Mouse (Mus musculus) left cerebral cortex, adult 8-10 months (tissue): ENCODE measurements around the gene Antxr1. TPM values are rescaled to one million over a fixed set of nuclear protein-coding genes. Genes with fewer than 3 reads are reported as not detected.

Experiments used
- DNase-seq, 2 experiments: peaks; one replicate each; pipeline ENCODE4 v3.0.0; 2022; ENCODE audit warnings: low spot score in 2 of 2
- total RNA-seq, 4 experiments: library from RNA; stranded (reverse); gene quantifications; 2 replicates each; pipeline ENCODE4 v1.2.4; 2022

Gene Antxr1
- total RNA-seq, 4 experiments from 2014 or later, result 15.7 to 18.7 (median 16.2) TPM

DNA sequence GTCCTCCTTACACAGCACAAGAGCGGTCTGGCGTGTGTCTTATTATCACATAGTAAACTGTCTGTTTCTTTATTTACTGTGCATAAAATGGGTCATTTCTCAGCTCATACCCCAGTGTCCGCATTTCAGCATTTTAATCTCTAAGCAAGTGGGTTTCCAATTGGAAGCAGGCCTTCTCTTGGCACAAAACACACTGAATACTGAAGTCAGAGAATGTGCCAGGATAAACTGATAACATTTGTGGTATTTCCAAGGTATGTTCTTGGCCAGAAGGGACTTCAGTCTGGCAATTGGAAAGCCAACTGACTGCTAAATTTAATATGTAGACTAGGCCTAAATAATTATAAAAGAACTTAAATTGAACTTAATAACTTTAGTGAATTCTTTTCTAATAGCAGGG, 84.9 kb downstream of the Antxr1 start:
- no peak for DNase-seq

DNA sequence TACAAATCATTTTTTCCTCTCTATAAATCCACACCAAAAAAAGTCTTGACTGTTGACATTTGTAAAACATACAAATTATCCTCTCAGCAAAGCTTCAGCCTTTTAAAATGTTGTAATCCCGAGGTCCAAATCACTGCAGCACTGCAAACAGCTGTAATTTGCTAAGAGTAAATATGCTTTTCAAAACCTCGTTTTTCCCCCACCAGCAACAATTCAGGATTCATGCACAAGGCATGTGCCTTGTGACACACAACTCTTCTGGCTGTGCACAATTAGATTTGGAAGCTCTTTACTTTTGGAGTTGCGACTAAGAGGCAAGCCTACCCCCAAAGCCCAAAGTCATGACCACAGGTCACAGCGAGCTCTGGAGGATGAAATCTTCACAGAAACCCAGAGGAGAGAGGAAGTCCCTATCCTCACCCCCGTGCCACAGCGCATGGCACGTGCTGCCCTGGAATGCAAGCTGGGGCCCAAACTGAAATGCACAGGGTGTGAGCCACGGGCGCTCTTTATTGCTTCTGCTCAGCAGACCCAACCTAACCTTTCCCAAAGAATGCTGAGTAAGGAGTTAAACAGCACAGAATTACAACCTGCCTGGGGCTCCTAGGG, 87.3 kb downstream of the Antxr1 start:
- DNase-seq, result no peak

DNA sequence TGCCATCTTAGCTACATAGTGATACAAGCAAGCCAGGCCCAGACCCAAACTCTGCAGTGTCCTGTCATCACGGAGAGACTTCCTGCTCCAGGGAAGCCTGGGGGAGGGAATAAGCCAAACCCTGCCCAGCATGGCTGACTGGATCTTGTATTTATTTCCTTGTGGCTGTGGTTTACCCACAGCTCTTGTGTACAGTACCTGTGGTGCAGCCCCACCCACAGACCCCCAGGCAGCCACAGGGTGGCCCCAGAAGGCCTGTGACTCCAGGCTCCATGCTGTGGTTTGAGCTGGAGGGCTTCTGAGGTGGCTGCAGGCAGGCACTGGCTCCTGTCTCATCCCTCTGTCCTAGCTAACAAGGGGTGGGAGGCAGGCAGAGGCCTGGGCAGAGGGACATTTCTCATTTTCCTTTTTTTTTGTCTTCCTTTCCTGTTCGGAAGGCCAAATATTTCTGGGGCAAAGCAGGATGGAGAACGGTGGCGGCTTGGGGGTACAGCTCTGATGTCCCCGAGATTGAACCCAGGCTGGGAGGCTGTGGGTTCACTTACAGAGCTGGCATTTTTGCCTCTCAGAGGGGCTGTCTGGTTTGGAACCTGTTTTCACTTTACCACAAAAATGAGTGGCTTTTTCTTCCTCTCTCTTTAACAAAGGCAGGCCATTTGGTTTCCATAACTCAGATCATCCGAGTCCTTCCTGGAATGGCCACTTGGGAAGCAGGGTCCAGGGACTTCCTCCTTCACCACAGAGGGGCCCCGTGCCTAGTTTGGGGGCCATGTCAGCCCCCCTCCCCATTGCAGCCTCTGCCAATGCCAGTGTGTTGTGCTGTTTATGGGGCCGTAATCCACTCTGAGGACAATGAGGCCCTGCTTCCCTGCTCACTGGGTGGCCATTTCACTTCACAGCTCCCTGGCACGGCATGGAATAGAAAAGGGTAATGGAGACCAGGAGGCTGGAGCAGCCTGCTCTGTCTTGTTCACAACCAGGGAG, 91.2 kb downstream of the Antxr1 start:
- DNase-seq, result no peak

DNA sequence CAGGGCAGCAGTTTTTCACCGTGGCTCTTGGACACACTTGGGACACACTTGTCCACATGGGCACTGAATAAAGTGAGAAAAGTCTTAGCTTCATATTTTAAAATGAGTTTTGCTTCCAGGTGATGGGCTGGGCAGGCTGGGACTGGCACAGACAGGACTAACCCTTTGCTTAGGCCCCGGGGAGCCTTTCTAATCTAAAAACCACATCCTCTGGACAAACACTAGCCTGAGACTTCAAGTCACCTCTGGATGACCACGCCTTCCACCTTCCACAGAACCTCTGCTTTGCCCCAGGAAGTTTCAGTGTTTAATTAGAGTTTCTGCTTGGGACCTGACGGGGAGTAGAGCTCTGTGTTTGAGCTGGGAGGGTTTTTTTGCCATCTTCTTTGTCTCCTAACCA, 98.4 kb downstream of the Antxr1 start:
- DNase-seq, result no peak

DNA sequence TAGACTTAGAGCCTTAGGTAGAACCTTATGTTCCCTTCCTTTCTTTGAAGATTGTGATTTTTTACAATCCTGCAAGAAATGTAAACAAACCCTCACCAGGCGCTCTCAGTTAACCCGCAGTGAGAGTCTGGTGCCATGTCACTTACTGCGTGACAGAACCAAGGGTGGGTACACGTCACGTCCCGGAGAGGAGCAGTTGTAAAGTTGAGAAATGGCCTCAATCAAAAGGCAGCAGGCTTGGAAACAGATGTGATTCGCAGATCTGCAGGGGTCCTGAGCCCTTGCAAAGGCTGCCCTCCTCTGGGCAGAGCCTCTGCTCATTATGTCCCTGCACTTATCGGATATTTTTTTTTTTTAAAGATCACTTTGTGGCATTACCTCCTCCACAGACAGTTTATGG, 99.6 kb downstream of the Antxr1 start:
- DNase-seq, result no peak

DNA sequence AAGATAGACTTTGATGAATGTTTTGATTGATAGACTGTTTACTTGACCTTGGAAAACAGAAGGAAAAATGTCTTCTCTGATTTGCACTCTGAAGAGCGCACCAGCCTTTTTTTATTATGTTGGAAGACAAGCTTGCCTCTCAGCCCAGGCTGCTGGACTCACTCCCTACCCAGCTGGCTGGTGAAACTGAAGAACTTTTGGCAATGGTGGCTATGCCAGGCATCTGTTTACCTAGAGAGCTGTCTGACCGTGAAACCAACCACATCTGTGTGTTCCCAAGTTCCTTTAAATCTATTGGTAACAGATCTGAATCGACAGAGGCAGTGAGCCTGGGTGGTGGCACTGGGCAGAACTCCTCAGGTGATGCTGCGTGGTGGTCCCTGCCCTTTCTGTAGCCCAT, 102.5 kb downstream of the Antxr1 start:
- DNase-seq, result no peak

DNA sequence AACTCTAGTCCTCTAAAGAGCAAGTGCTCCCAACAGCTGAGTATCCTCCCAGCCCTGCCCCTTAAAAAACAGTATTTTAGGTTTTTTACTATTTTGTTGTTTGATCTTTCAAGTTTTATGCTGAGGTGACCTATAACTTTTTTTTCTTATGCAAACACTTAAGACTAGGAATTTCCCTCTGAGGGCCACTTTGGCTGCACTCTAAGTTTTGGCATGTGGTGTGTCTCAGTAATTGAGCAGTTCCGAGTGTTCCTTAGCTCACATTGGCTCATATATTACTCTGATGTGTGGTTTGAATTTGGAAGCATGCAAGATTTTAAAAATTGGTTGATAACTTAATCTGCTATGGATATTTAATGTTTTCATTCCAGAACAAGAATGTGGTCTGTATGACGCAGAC, 105.6 kb downstream of the Antxr1 start:
- DNase-seq, result no peak

DNA sequence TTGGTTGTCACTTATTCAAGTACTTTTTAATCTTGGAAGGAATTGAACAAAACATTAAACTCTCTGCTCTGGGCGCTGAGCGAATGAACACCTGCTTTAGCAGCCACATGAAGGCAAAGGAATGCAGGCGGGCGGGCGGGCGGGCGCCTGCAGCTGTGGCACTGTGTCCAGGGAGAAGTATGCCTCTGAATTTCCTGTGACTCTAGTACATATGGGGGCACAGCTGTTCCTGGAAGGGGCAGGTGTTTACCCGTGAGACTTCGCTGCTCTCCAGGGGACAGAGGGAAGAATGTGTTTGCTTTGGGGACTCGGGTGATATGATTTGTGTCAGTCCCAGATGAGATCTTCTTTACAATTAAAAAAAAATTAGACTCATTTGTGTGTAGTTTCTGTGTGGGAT, 107.7 kb downstream of the Antxr1 start:
- no peak for DNase-seq

DNA sequence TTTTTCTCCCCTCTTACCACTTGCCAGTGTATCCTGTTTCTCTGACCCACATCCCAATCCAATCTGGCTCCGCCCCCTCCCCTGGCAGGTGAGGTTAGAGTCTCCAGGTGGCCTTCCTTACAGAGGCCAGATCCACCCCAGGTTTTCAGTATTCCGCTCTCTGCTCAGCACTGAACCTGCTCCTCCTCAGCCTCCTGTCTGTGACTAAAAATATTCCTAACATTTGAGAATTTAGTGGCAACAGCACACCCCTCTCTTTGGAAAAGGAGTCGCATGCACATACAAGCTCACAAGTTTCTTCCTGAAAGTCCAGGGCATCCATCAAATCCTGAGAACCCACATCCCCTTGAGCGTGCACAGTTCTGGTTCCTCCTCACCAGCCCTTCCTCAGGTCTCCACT, 109.3 kb downstream of the Antxr1 start:
- no peak for DNase-seq

DNA sequence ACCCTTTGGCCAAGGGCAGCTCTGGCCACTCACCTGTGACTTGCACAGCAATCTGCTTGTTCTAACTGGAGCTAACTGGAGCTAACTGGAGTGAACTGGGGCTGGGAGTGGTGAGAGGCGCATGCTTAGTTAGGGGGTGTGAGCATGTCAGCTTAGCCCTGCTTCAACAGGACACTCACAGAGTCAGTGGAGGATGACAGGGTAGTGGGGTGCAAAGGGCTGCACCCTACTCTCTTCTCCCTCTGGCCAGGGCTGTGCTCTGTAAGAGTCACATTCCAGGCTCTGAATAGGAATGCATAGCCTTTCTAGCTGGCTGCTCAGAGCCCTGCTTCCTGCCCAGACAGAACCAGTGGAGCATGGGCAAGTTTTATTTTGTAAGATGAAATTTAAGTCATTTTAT, 110.3 kb downstream of the Antxr1 start:
- no peak for DNase-seq

DNA sequence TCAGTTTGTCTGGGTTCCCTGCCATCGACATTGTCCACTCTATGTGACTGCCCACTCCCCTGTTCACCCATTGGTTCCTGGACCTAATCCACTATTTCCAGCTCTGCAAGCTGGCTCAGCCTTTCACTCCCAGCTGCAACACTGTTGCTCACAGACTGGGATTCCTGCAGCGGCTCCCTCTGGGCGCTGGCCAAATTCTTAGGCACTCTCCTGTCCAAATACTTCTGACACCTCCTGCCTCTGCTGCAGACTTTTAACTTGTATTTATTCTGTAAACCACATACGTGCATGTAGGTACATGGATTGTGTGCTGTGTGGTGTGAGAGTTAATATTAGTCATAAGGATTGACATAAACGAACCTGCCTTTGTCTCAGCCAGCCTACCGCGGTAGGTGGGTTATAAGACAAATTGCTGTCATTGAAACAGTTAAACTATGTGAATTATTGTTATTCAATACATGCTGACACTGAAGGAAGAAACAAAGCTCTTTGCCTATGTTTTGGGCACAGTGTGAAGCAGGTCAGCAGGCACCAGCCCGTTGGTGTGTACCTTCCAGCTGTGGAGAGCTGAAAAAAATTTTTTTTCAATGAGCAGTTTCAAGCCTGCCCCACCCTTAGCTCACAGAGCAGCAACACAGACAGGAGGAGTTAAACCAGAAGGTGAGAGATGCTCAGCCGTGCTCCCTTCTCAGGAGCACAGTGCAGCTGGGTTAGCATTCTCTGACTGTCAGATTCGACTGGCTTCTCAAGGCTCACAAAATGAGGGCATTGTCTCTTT, 112.6 kb downstream of the Antxr1 start:
- DNase-seq, result no peak

DNA sequence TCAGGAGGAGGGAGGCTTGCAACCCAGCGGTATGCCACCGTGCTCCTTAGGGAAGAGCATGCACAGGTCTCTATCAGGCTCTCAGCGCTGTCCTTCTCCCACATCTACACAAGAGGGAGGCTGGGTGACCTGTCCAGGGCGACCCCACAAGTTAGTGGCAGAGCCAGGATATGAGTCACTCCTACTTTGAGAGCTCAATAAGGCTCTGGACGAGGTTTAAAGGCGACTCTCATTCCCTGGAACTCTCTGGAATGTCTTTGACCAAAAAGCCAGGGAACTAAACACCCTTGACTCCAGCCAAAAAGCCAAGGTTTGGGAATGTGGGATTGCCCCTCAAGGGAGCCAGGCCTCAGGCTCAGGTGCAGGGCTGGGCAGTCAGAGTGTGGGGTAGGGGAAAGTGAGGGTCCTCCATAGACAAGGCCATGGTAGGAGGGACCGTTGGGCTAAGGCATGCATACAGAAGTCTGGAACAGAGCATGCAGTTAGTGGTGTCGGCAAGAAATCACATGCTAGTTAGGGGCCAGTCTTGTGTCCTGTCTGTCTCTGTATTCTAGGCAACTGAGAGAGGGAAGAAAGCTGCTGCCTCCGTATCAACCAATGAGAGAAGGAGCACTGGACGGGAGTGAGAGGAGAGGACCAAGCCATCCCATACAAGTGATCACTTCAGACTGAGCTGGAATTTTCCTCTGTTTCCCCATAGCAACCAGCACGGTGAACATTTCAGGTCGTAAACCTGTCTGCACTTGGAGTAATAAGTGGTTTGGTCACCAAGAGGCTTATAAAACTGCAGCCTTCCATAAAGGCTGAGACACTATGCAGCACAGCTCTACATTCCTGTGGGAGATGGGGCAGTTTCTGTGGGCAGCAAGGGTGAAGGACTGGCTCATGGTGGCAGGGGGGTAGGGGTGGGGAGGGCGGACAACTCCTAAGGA, 116.3 kb downstream of the Antxr1 start:
- DNase-seq, result no peak

DNA sequence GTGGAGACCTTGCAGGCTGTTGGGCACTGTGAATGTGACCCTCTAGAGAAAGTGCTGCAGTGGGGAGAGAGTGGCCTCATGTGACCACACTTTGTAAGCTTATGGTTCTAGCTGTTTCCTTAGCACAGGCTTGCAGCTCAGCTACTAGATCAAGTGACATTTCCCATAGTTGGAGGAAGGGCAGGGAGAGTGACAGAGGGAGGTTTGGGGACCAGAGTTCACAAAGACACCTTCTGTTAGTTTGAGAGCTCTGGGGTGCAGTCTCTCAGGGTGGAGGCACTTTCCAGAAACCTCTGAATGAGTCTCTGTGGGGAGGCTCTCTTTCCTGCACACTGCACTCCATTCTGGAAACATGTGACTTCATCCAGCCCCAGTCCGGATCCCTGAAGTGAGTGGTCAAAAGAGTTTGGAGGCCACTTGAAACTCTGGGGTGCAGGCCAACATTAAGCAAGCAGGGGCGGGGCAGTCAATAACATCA, 119.5 kb downstream of the Antxr1 start:
- no peak for DNase-seq

DNA sequence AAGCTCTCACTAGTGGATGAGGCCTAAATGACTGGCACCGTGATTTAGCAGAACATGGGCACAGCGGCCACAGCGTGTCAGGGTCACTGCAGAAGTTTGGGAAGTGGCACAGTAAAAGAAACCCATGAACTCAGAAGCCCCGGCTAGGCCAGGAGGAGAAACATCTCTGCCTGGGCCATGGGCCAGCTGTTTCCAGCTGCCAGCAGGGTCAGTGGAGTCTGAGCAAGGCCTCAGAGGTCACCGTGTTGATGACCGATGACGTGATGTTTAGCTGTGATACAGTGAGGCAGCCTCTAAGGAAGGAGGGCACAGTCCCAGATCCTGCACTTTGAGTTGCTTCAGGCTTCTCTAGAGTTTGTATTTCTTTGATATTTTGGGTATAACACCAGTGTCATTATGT, 122.4 kb downstream of the Antxr1 start:
- DNase-seq, result no peak

DNA sequence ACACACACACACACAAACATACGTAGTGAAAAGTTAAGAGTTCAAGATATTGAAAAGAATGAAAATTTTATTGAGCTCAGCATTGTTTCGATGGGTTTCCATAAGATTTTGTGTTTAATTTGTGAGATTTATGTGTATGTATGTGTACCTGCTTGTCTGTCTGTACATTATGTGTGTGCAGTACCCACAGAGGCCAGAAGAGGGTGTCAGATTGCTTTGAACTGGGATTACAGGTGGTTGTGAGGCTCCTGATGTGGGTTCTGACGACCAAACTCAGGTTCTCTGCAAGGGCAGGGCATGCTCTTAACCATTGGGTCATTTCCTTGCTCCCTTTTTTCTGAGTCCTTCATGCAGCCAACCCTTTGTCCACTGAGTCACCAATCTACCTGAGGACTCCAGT, 124.1 kb downstream of the Antxr1 start:
- DNase-seq, result no peak

DNA sequence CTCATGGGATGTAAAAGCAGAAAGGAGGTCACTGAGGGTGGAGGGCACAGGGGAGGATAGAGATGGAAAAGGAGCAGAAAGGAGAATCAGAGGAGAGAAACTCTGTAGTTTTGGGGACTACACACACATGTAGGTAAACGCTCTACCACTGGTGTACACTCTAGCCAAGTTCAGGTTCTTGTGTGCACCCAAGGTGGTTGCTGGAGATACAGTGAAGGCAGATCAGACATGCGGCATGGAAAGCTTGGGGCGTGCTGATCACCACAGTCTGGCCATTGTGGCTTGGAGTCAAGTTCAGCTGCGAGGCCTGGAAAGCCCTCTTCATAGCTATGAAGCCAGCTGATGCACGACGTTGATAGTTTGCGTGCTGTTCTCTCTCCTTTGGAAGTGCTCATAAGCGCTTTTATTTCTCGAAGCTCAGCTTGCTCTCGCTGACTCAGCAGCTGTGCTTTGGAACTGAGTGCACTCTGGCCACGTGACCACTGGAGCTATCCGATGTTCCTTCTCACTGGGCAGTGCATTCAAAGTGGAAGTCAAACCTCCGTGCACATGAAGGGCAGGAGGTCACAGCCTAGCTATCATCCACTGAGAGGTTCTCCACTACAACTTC, 128.1 kb downstream of the Antxr1 start:
- DNase-seq, result no peak

DNA sequence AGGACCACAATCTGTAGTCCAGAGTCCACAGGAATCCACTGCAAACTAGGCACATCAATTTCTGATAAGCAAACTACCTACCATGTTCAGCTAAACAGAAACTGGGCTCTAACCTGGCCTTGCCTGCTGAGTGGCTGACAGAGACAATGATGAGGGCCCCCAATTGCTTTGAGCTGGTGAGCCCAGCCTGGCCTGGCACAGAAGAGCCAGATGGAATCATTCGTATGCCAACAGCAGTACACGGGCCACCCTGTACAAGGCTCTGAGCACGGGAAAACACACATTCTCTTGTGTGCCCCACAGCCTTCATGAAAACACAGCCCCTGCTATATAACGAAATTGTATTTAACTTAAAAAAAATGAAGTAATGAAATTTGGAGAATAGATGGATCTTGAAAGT, 128.8 kb downstream of the Antxr1 start:
- DNase-seq, result no peak

DNA sequence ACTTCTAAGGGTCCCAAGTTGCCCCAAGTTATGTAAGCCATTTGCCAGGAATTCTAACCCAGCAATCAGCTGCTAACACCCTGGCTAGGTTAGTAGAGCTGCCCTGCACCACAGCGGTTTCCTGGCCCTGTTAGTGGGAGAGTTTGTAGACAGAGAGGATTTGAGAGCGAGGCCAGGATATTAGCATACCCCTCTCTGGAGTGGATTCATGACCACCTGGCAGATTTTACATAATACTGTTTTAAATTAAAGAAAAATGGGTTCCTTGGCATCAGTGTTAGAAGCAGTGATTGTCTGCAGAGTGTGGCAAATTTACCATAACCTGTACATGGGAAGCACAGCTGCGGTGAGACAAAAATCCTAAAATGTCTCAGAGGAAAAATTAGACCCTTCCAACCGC, 132.2 kb downstream of the Antxr1 start:
- DNase-seq, result no peak

DNA sequence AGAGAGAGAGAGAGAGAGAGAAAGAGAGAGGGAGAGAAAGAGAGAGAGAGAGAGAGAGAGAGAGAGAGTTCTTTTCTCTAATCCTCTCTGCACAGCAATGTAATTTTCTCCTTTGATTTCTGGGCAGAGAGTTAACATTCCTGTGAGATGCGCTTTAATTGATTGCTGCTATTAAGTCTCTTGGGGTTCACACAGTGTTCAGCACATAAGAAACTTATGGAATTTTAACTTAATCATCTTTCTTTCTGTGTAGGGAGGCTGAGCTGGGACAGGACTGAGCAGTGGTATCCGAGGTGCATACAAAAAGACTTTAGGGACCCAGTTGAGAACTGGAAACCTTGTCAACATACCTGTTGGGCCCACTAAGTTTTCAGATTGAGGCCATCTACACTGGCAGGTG, 132.6 kb downstream of the Antxr1 start:
- DNase-seq, result no peak

DNA sequence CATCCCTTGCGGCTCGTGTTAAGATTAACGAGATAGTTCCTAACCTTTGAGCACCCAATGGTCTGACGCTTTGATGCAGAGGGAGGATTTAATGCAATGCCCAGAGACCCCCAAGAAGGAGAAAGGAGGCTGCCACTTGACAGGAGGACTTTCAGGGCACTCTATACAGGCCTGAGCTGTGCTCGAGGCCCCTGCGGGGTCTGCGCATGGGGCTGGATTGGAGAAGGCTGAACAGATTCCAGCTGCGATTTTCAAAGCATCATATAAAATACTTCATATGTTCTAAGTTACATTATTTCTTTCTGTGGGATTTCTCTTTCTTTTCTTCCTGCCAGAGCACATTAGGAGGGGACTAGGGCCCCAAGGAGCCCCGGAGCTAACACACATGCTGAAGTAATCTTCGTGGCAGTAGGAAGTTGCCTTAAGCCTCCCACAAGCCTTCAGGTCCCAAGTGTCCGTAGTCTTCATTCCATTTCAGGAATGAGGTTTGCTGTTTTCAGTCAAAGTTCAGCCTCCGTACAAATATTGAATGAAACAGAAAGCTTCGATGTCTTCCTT, 133.5 kb downstream of the Antxr1 start:
- DNase-seq, result no peak
